Mouse (Mus musculus): ENCODE data around the gene Pdzd7. TPM values are rescaled to one million over a fixed set of nuclear protein-coding genes. Genes with fewer than 3 reads are reported as not detected.

The Pdzd7 gene
- polyA plus RNA-seq, 1 experiment from 2014 or later: 0.62 TPM

DNA sequence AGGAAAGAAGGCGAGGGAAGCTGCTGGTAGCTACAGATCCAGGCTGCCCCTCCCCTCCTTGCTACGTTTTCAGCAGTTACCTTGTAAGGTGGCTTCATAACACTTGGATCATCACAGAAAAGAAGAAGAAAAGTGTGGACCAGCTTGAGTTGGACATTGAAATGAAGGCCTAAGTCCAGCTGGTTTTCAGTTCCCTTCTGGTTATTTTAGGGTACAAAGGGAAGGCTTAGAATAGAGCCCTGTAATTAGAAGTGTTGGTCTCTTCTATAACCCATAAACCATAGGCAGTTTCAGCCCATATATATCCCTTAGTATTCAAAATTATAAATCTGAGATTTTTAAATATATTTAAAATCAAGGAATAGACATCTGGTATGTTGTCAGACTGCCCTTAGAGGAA, 64.7 kb downstream of the Pdzd7 start:
- Histone ChIP-seq H3K27ac (ENCODE audit: low read depth, low read length) (no peak overlapping the region), H3K9ac (ENCODE audit: low read depth, low read length) (no peak overlapping the region), H3K36me3 (ENCODE audit: control insufficient read depth, insufficient read depth, low read length) (no peaks in the 10 kb centered on the region), H3K27me3 (ENCODE audit: control insufficient read depth, insufficient read depth, low read length) (no peaks in the 10 kb centered on the region), H3K9me3 (ENCODE audit: control insufficient read depth, low read length) (no peaks in the 10 kb centered on the region), H3K4me3 (ENCODE audit: low read depth, low read length) (no peak overlapping the region), H3K4me2 (replicated peaks; ENCODE audit: low read depth, low read length) (no peak overlapping the region), H3K4me1 (replicated peaks; ENCODE audit: control insufficient read depth, insufficient read depth, low read length) (no peaks in the 10 kb centered on the region)
- no peak for ATAC-seq (ENCODE audit: low FRiP score)
- 77% methylated on average over 2 of the region's 2 CpGs for WGBS
- no peak for DNase-seq (ENCODE audit: low spot score)

DNA sequence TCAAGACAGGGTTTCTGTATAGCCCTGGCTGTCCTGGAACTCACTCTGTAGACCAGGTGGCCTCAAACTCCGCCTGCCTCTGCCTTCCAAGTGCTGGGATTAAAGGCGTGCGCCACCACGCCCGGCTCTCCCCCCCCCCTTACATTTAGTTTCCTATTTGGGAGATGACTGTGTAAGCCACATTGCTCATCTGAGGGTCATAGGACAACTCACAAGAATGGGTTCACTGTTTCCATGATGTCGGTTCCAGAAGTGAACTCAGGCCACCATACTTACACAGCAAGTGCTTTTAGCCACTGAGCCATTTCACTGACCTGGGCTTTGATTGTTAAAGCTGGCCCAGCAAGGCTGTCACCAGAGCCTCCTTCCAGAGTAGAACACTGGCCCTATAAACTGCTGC, 68.4 kb downstream of the Pdzd7 start:
- WGBS: 91% methylated on average over 6 of the region's 6 CpGs
- H3K4me3 ChIP-seq (ENCODE audit: low read depth, low read length): no peak overlapping the region
- no peak for DNase-seq (ENCODE audit: low spot score)
- no peaks in the 10 kb centered on the region for H3K4me1 ChIP-seq (replicated peaks; ENCODE audit: control insufficient read depth, insufficient read depth, low read length)
- H3K27ac ChIP-seq (ENCODE audit: low read depth, low read length): no peak overlapping the region
- H3K36me3 ChIP-seq (ENCODE audit: control insufficient read depth, insufficient read depth, low read length): no peaks in the 10 kb centered on the region
- no peak overlapping the region for H3K4me2 ChIP-seq (replicated peaks; ENCODE audit: low read depth, low read length)
- no peaks in the 10 kb centered on the region for H3K9me3 ChIP-seq (ENCODE audit: control insufficient read depth, low read length)
- no peak for ATAC-seq (ENCODE audit: low FRiP score)
- H3K27me3 ChIP-seq (ENCODE audit: control insufficient read depth, insufficient read depth, low read length): no peaks in the 10 kb centered on the region
- no peak overlapping the region for H3K9ac ChIP-seq (ENCODE audit: low read depth, low read length)

Other genes with a start within 250 kb of the Pdzd7 start
- gene Slf2, start 114.6 kb downstream of the Pdzd7 start, polyA plus RNA-seq (2014; fragmentation: Nextera tagmentation; extraction: Ambion mirVana): 41.4 and 44.7 TPM in 2 replicates
- gene Sema4g, start 56.6 kb downstream of the Pdzd7 start, polyA plus RNA-seq (2014; fragmentation: Nextera tagmentation; extraction: Ambion mirVana): 7.2 and 7.9 TPM in 2 replicates
- gene Twnk, start 40.1 kb downstream of the Pdzd7 start, polyA plus RNA-seq (2014; fragmentation: Nextera tagmentation; extraction: Ambion mirVana): 15.0 and 16.6 TPM in 2 replicates
- 69.0 and 75.0 TPM in 2 replicates for gene Mrpl43, start 39.3 kb downstream of the Pdzd7 start, polyA plus RNA-seq (2014; fragmentation: Nextera tagmentation; extraction: Ambion mirVana)
- 39.7 and 41.0 TPM in 2 replicates for gene Lzts2, start 31.3 kb downstream of the Pdzd7 start, polyA plus RNA-seq (2014; fragmentation: Nextera tagmentation; extraction: Ambion mirVana)
- 22.7 and 23.8 TPM in 2 replicates for gene Sfxn3, start 1.8 kb upstream of the Pdzd7 start, polyA plus RNA-seq (2014; fragmentation: Nextera tagmentation; extraction: Ambion mirVana)
- 2.9 and 3.9 TPM in 2 replicates for gene Kazald1, start 29.5 kb upstream of the Pdzd7 start, polyA plus RNA-seq (2014; fragmentation: Nextera tagmentation; extraction: Ambion mirVana)
- 2.2 and 4.0 TPM in 2 replicates for gene Tlx1, start 105.0 kb upstream of the Pdzd7 start, polyA plus RNA-seq (2014; fragmentation: Nextera tagmentation; extraction: Ambion mirVana)
- gene Lbx1, start 190.1 kb upstream of the Pdzd7 start, polyA plus RNA-seq (2014; fragmentation: Nextera tagmentation; extraction: Ambion mirVana): 7.6 and 8.5 TPM in 2 replicates

All from hindbrain, embryonic 11.5 days (tissue).